Mouse (Mus musculus) liver, embryonic 13.5 days (tissue): ENCODE data around the gene Khdc4. TPM values are rescaled to one million over a fixed set of nuclear protein-coding genes. Genes with fewer than 3 reads are reported as not detected.

Source experiments
- ATAC-seq: fragments of 200-750 bp; cut with Nextera tagmentation; 2 replicates; pipeline ENCODE4 v1.8.0; 2017; ENCODE audit warnings: low read depth, mild to moderate bottlenecking, moderate number of reproducible peaks, moderate library complexity
- DNase-seq: peaks from one replicate; pipeline ENCODE4 v3.0.0; 2022
- H3K27ac ChIP-seq: fragments of 300-500 bp; sonication (generic); 2 replicates; pipeline ENCODE4 v1.5.1; 2015; ENCODE audit warnings: moderate library complexity, mild to moderate bottlenecking, inconsistent platforms
- H3K27me3 ChIP-seq: fragments of 300-500 bp; sonication (generic); 2 replicates; pipeline ENCODE4 v1.6.1; 2015; ENCODE audit warnings: mild to moderate bottlenecking, inconsistent platforms
- H3K36me3 ChIP-seq: fragments of 300-500 bp; sonication (generic); 2 replicates; pipeline ENCODE4 v1.6.1; 2015; ENCODE audit warnings: mild to moderate bottlenecking, inconsistent platforms
- H3K4me1 ChIP-seq: fragments of 300-500 bp; sonication (generic); replicated peaks from 2 replicates; pipeline ENCODE4 v1.6.1; 2015; ENCODE audit warnings: inconsistent platforms
- H3K4me2 ChIP-seq: fragments of 300-500 bp; sonication (generic); 2 replicates; pipeline ENCODE4 v1.6.1; 2015; ENCODE audit warnings: inconsistent platforms, mild to moderate bottlenecking, moderate library complexity
- H3K4me3 ChIP-seq: fragments of 300-500 bp; sonication (generic); replicated peaks from 2 replicates; pipeline ENCODE4 v1.5.1; 2015; ENCODE audit warnings: mild to moderate bottlenecking, inconsistent platforms
- H3K9ac ChIP-seq: fragments of 300-500 bp; sonication (generic); 2 replicates; pipeline ENCODE4 v1.6.1; 2015; ENCODE audit warnings: mild to moderate bottlenecking, inconsistent platforms
- H3K9me3 ChIP-seq: fragments of 300-500 bp; sonication (generic); replicated peaks from 2 replicates; pipeline ENCODE4 v1.6.1; 2016; ENCODE audit warnings: inconsistent platforms
- WGBS: fragments of 180-500 bp; shearing (Covaris S2); methylation state at CpG from one replicate; pipeline ENCODE4 v1.1.7; 2015; ENCODE audit not compliant: insufficient replicate concordance; 5-methylcytosine and 5-hydroxymethylcytosine counted together
- polyA plus RNA-seq: library from polyadenylated mRNA; unstranded; fragments of >200 nt; fragmentation: Nextera tagmentation; extraction: Ambion mirVana; gene quantifications from 2 replicates; pipeline ENCODE4 v1.2.1, GENCODE M21; 2015

The Khdc4 gene
- 23.8 and 29.9 TPM in 2 replicates for polyA plus RNA-seq

GRCm38 (mm10) chr3:88684980-88685941 lies at the start of gene Khdc4:
Khdc4 (plus strand) TSS chr3:88685803.
- H3K4me3 ChIP-seq = peak within 1 kb of the TSS; percentile 84
- peak; percentile 98 for ATAC-seq
- peak within 1 kb of the TSS; percentile 89 for H3K27ac ChIP-seq
- under 1% methylated on average over 47 of the region's 47 CpGs for WGBS
- peaks cover 33% of the 10 kb centered on the region for H3K4me1 ChIP-seq
- H3K9me3 ChIP-seq = no peaks in the 10 kb centered on the region
- H3K36me3 ChIP-seq = peaks cover 27% of the 10 kb centered on the region
- H3K4me2 ChIP-seq = peak within 1 kb of the TSS; percentile 88
- peak within 1 kb of the TSS; percentile 93 for H3K9ac ChIP-seq
- H3K27me3 ChIP-seq = no peaks in the 10 kb centered on the region
- peak; percentile 95 for DNase-seq

- ATAC-seq (no peak), DNase-seq (no peak)
- Histone ChIP-seq H3K27ac (no peak overlapping the region), H3K4me2 (no peak overlapping the region), H3K36me3 (peaks cover 83% of the 10 kb centered on the region), H3K4me1 (0 out of 2 replicates have a peak, but pooled peaks cover 5% of the 10 kb centered on the region), H3K9ac (no peak overlapping the region), H3K9me3 (no peaks in the 10 kb centered on the region), H3K27me3 (no peaks in the 10 kb centered on the region), H3K4me3 (no peak overlapping the region)
- WGBS = 84% methylated on average over 8 of the region's 8 CpGs
Observed at GRCm38 (mm10) chr3:88636555-88636986, 49.0 kb upstream of the Khdc4 start.

GRCm38 (mm10) chr3:88637134-88637533 lies 48.5 kb upstream of the Khdc4 start:
- H3K36me3 ChIP-seq = peaks cover 83% of the 10 kb centered on the region
- no peaks in the 10 kb centered on the region for H3K9me3 ChIP-seq
- H3K4me2 ChIP-seq = no peak overlapping the region
- H3K4me3 ChIP-seq = no peak overlapping the region
- 79% methylated on average over 5 of the region's 5 CpGs for WGBS
- ATAC-seq = no peak
- no peak overlapping the region for H3K27ac ChIP-seq
- H3K4me1 ChIP-seq = 0 out of 2 replicates have a peak, but pooled peaks cover under 1% of the 10 kb centered on the region
- no peak overlapping the region for H3K9ac ChIP-seq
- no peaks in the 10 kb centered on the region for H3K27me3 ChIP-seq
- DNase-seq = no peak

- no peak for ATAC-seq
- 86% methylated on average over 12 of the region's 12 CpGs for WGBS
- Histone ChIP-seq H3K4me1 (no peaks in the 10 kb centered on the region), H3K36me3 (peaks cover 85% of the 10 kb centered on the region), H3K9me3 (no peaks in the 10 kb centered on the region), H3K4me2 (no peak overlapping the region), H3K27me3 (no peaks in the 10 kb centered on the region), H3K9ac (no peak overlapping the region), H3K27ac (no peak overlapping the region), H3K4me3 (no peak overlapping the region)
- no peak for DNase-seq
Observed at GRCm38 (mm10) chr3:88639239-88639638, 46.4 kb upstream of the Khdc4 start.

- WGBS = 28% methylated on average over 1 of the region's 1 CpGs
- Histone ChIP-seq H3K27me3 (no peaks in the 10 kb centered on the region), H3K27ac (no peak overlapping the region), H3K4me1 (no peaks in the 10 kb centered on the region), H3K9me3 (no peaks in the 10 kb centered on the region), H3K4me2 (no peak overlapping the region), H3K4me3 (no peak overlapping the region), H3K36me3 (peaks cover 83% of the 10 kb centered on the region), H3K9ac (no peak overlapping the region)
- DNase-seq (no peak), ATAC-seq (no peak)
Observed at GRCm38 (mm10) chr3:88640676-88641075, 44.9 kb upstream of the Khdc4 start.

GRCm38 (mm10) chr3:88643078-88643477 lies 42.5 kb upstream of the Khdc4 start:
- no peak overlapping the region for H3K4me3 ChIP-seq
- no peaks in the 10 kb centered on the region for H3K9me3 ChIP-seq
- no peaks in the 10 kb centered on the region for H3K4me1 ChIP-seq
- H3K27me3 ChIP-seq = no peaks in the 10 kb centered on the region
- no peak overlapping the region for H3K27ac ChIP-seq
- DNase-seq (no peak), ATAC-seq (no peak)
- 76% methylated on average over 5 of the region's 5 CpGs for WGBS
- no peak overlapping the region for H3K9ac ChIP-seq
- peaks cover 83% of the 10 kb centered on the region for H3K36me3 ChIP-seq
- H3K4me2 ChIP-seq = no peak overlapping the region

GRCm38 (mm10) chr3:88645937-88646336 lies 39.7 kb upstream of the Khdc4 start:
- DNase-seq (no peak), ATAC-seq (no peak)
- Histone ChIP-seq H3K9ac (no peak overlapping the region), H3K9me3 (no peaks in the 10 kb centered on the region), H3K27ac (no peak overlapping the region), H3K4me2 (no peak overlapping the region), H3K27me3 (no peaks in the 10 kb centered on the region), H3K4me3 (no peak overlapping the region), H3K36me3 (peaks cover 61% of the 10 kb centered on the region), H3K4me1 (no peaks in the 10 kb centered on the region; the same call in 1 of the 2 replicates)
- WGBS = 84% methylated on average over 12 of the region's 12 CpGs

GRCm38 (mm10) chr3:88646426-88646995 lies 39.1 kb upstream of the Khdc4 start:
- Histone ChIP-seq H3K9me3 (no peaks in the 10 kb centered on the region), H3K4me3 (no peak overlapping the region), H3K9ac (no peak overlapping the region), H3K4me2 (no peak overlapping the region), H3K27me3 (no peaks in the 10 kb centered on the region), H3K27ac (no peak overlapping the region), H3K36me3 (peaks cover 55% of the 10 kb centered on the region), H3K4me1 (no peaks in the 10 kb centered on the region; the same call in 1 of the 2 replicates)
- ATAC-seq = no peak
- WGBS = 64% methylated on average over 6 of the region's 6 CpGs
- no peak for DNase-seq

GRCm38 (mm10) chr3:88647076-88647475 lies 38.5 kb upstream of the Khdc4 start:
- Histone ChIP-seq H3K4me2 (no peak overlapping the region), H3K9ac (no peak overlapping the region), H3K36me3 (peaks cover 49% of the 10 kb centered on the region), H3K27ac (no peak overlapping the region), H3K9me3 (no peaks in the 10 kb centered on the region), H3K4me1 (no peaks in the 10 kb centered on the region; the same call in 1 of the 2 replicates), H3K4me3 (no peak overlapping the region), H3K27me3 (no peaks in the 10 kb centered on the region)
- 66% methylated on average over 3 of the region's 3 CpGs for WGBS
- DNase-seq (no peak), ATAC-seq (no peak)

- H3K9ac ChIP-seq = no peak overlapping the region
- WGBS = 67% methylated on average over 14 of the region's 14 CpGs
- H3K36me3 ChIP-seq = peaks cover 41% of the 10 kb centered on the region
- DNase-seq = no peak
- H3K4me2 ChIP-seq = no peak overlapping the region
- H3K9me3 ChIP-seq = no peaks in the 10 kb centered on the region
- H3K4me1 ChIP-seq = no peaks in the 10 kb centered on the region; the same call in 1 of the 2 replicates
- 0 out of 2 replicates have a peak, but pooled peaks cover 2% of the 10 kb centered on the region for H3K27me3 ChIP-seq
- no peak overlapping the region for H3K27ac ChIP-seq
- no peak; the same call in 1 of the 2 replicates for ATAC-seq
- H3K4me3 ChIP-seq = no peak overlapping the region
Observed at GRCm38 (mm10) chr3:88647779-88648413, 37.7 kb upstream of the Khdc4 start.
